Mouse (Mus musculus): Measurements from ENCODE around the gene Specc1. TPM values are rescaled to one million over a fixed set of nuclear protein-coding genes. Genes with fewer than 3 reads are reported as not detected.

Gene Specc1
- total and polyA plus RNA-seq, 3 experiments = 7.3 to 18.6 (median 15.5) TPM

DNA sequence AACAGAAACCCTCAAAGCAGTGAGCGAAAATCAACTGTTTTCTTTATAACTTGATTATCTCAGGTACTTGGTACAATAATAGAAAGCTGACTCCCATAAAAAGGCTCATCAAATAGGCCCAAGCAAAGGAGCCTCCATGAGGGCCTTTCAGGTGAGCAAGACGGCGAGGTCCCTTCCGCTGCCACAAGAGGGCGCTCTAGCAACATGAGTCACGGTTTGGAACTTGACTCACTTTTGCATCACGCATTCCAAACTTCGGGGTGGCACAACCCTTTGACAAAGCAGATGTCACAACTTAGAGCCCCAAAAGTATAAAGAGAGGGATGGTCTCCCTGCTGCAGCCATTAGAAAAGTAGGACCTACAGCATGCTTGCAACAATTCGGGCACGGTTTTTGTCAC is 5.9 kb upstream of the Specc1 start:
- peak; percentile 86 to 99 for TF ChIP-seq CTCF (conservative IDR thresholded peaks at IDR 0.05 in 1 of 2, IDR thresholded peaks at IDR 0.05 in 1 of 2; ENCODE audit: low read depth in 2 of 2, low read length in 2 of 2)
- peak; percentile 98 for TF ChIP-seq SMC3 (IDR thresholded peaks at IDR 0.05; ENCODE audit: low read depth, low read length)
- TF ChIP-seq PAX5 (IDR thresholded peaks at IDR 0.05; ENCODE audit: low read length) = no peak
- TF ChIP-seq MYC (IDR thresholded peaks at IDR 0.05; ENCODE audit: low read depth, low read length) = no peak; the same call in 1 of the 2 replicates
- TF ChIP-seq RAD21 (IDR thresholded peaks at IDR 0.05; ENCODE audit: low read depth, low read length) = peak; percentile 100
- TF ChIP-seq IRF4 (IDR thresholded peaks at IDR 0.05; ENCODE audit: low read depth, low read length) = peak; percentile 41; the same call in 1 of the 2 replicates
- peak; percentile 89 for TF ChIP-seq ZC3H11A (IDR thresholded peaks at IDR 0.05; ENCODE audit: low read depth, low read length)
- TF ChIP-seq MXI1 (IDR thresholded peaks at IDR 0.05; ENCODE audit: low read depth, low read length) = no peak
- no peak for TF ChIP-seq MEF2A (IDR thresholded peaks at IDR 0.05; ENCODE audit: borderline replicate concordance, low read depth, low read length)
- no peak for TF ChIP-seq JUN (IDR thresholded peaks at IDR 0.05; ENCODE audit: insufficient read depth, low read depth, low read length)
- dilution Hi-C loops (cut with MboI; ENCODE audit: extremely low pct_ligation_motif_present, extremely low pct_unique_long_range_greater_than_20kb, low sequenced_read_pairs) = no loop called here
- in situ Hi-C loops (cut with MboI; ENCODE audit: low pct_ligation_motif_present, low pct_unique_long_range_greater_than_20kb, low sequenced_read_pairs) = loop anchor here (5.0 kb wide), 3 partner anchors 97 to 332 kb away; partner anchors contain the start of genes Ttc19 and Zswim7

DNA sequence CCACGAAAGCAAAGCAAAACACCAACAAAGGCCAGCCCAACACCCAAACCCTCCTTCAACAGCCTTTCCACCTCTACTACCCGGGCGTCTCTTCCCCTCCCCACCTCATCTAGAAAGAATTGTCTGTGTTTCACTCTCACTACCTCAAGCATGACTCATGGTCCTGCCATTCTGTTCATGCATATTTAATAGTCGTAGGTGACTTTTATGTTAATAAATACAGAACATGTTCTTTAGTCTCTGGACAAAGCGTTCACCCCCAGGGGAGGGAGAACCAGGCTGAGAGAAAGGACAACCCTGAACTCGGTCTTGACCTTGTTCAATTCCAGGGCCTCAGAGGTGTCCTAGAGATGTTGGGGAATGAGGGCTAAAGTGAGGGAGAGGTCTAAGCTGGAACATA is 1.4 kb upstream of the Specc1 start:
- Histone ChIP-seq H3K9ac (ENCODE audit: insufficient read depth, low read depth) (no peak overlapping the region), H3K27ac (ENCODE audit: insufficient read depth, low read depth) (no peak overlapping the region), H3K4me3 (replicated peaks in 1 of 3; ENCODE audit: low read depth in 2 of 3, low read length in 2 of 3, poor library complexity in 1 of 3) (no peak overlapping the region), H3K4me1 (ENCODE audit: control insufficient read depth in 1 of 2, insufficient read depth in 2 of 2) (peaks cover 3 to 15% of the 10 kb centered on the region in 2 experiments; a peak in 3 of 4 replicates), H3K36me3 (replicated peaks in 1 of 2; ENCODE audit: control insufficient read depth in 1 of 2, insufficient read depth in 1 of 2, low read length in 1 of 2) (no peaks in the 10 kb centered on the region), H3K79me2 (replicated peaks; ENCODE audit: control insufficient read depth, extremely low read depth, insufficient read depth, poor library complexity, severe bottlenecking) (no peaks in the 10 kb centered on the region), H3K27me3 (replicated peaks) (no peaks in the 10 kb centered on the region), H3K4me2 (ENCODE audit: insufficient read depth, low read depth, poor library complexity, severe bottlenecking) (0 out of 2 replicates have a peak overlapping the region, but pooled peaks have one; percentile 21), H3K9me3 (replicated peaks; ENCODE audit: low read length) (peaks cover 14% of the 10 kb centered on the region)
- no peak for DNase-seq (ENCODE audit: extremely low read depth)
- TF ChIP-seq NRF1 (IDR thresholded peaks at IDR 0.05; ENCODE audit: low read depth, low read length) = no peak
- TF ChIP-seq MYC (IDR thresholded peaks at IDR 0.05; ENCODE audit: low read depth, low read length) = no peak
- TF ChIP-seq BHLHE40 (IDR thresholded peaks at IDR 0.05; ENCODE audit: low read depth, low read length) = 0 out of 2 replicates have a peak, but pooled peaks have one; percentile 14
- in situ Hi-C loops (cut with MboI; ENCODE audit: low pct_ligation_motif_present, low pct_unique_long_range_greater_than_20kb, low sequenced_read_pairs) = loop anchor here (5.0 kb wide), 1 partner anchor 42 kb away; no protein-coding TSS in a partner anchor
- dilution Hi-C loops (cut with MboI; ENCODE audit: extremely low pct_ligation_motif_present, extremely low pct_unique_long_range_greater_than_20kb, low sequenced_read_pairs) = no loop called here

More for the DNA sequence above, 5.9 kb upstream of the Specc1 start:
- Histone ChIP-seq H3K27me3 (replicated peaks) (no peaks in the 10 kb centered on the region), H3K27ac (ENCODE audit: insufficient read depth, low read depth) (no peak overlapping the region), H3K4me2 (ENCODE audit: insufficient read depth, low read depth, poor library complexity, severe bottlenecking) (no peak overlapping the region; the same call in 1 of the 2 replicates), H3K4me3 (replicated peaks in 1 of 3; ENCODE audit: low read depth in 2 of 3, low read length in 2 of 3, poor library complexity in 1 of 3) (no peak overlapping the region), H3K9me3 (replicated peaks; ENCODE audit: low read length) (no peaks in the 10 kb centered on the region), H3K79me2 (replicated peaks; ENCODE audit: control insufficient read depth, extremely low read depth, insufficient read depth, poor library complexity, severe bottlenecking) (no peaks in the 10 kb centered on the region), H3K36me3 (replicated peaks in 1 of 2; ENCODE audit: control insufficient read depth in 1 of 2, insufficient read depth in 1 of 2, low read length in 1 of 2) (no peaks in the 10 kb centered on the region), H3K9ac (ENCODE audit: insufficient read depth, low read depth) (no peak overlapping the region), H3K4me1 (ENCODE audit: control insufficient read depth in 1 of 2, insufficient read depth in 2 of 2) (peaks cover 0 to 17% of the 10 kb centered on the region in 2 experiments; a peak in 3 of 4 replicates)
- DNase-seq (ENCODE audit: extremely low read depth) = peak; percentile 87

DNA sequence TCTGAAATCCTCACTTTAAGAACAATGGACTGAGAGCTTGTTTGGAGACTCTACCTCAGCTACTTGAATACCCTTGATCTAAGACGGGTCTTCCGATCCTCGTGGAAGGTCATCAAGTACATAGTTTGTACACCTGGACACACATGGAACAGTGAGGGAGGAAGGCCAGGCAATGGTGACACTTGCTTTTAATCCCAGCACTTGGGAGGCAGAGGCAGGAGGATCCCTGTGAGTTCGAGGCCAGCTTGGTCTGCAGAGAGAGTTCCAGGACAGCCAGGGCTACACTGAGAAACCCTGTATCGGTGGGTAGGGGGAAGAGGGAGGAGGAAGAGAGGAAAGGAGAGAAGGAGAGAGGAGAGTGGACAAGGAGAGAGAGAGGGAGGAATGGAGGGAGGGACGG is 612 bp upstream of the Specc1 start:
- no peak for DNase-seq (ENCODE audit: extremely low read depth)
- TF ChIP-seq POLR2AphosphoS2 (IDR thresholded peaks at IDR 0.05; ENCODE audit: low read depth, low read length) = no peak
- no peak for TF ChIP-seq KAT2A (IDR thresholded peaks at IDR 0.05; ENCODE audit: insufficient replicate concordance, low read length)
- no peak for TF ChIP-seq ZC3H11A (IDR thresholded peaks at IDR 0.05; ENCODE audit: low read depth, low read length)
- no peak for TF ChIP-seq PAX5 (IDR thresholded peaks at IDR 0.05; ENCODE audit: low read length)
- TF ChIP-seq MAFK (IDR thresholded peaks at IDR 0.05; ENCODE audit: insufficient replicate concordance, low read length) = no peak
- no peak for TF ChIP-seq ZNF384 (IDR thresholded peaks at IDR 0.05; ENCODE audit: low read depth, low read length)
- no peak for TF ChIP-seq ELF1 (IDR thresholded peaks at IDR 0.05; ENCODE audit: low read depth, low read length)
- TF ChIP-seq ZMIZ1 (IDR thresholded peaks at IDR 0.05; ENCODE audit: low read depth, low read length) = no peak
- TF ChIP-seq MYC (IDR thresholded peaks at IDR 0.05; ENCODE audit: low read depth, low read length) = no peak
- no peak for TF ChIP-seq USF1 (IDR thresholded peaks at IDR 0.05; ENCODE audit: low read depth, low read length)
- TF ChIP-seq BHLHE40 (IDR thresholded peaks at IDR 0.05; ENCODE audit: low read depth, low read length) = no peak
- TF ChIP-seq MXI1 (IDR thresholded peaks at IDR 0.05; ENCODE audit: low read depth, low read length) = no peak
- TF ChIP-seq HCFC1 (IDR thresholded peaks at IDR 0.05; ENCODE audit: low read depth, low read length) = no peak
- H3K27me3 ChIP-seq (replicated peaks) = no peaks in the 10 kb centered on the region
- H3K36me3 ChIP-seq (replicated peaks in 1 of 2; ENCODE audit: control insufficient read depth in 1 of 2, insufficient read depth in 1 of 2, low read length in 1 of 2) = no peaks in the 10 kb centered on the region
- no peak overlapping the region for H3K4me3 ChIP-seq (replicated peaks in 1 of 3; ENCODE audit: low read depth in 2 of 3, low read length in 2 of 3, poor library complexity in 1 of 3)
- in situ Hi-C loops (cut with MboI; ENCODE audit: low pct_ligation_motif_present, low pct_unique_long_range_greater_than_20kb, low sequenced_read_pairs) (loop anchor here (5.0 kb wide), 1 partner anchor 41 kb away; no protein-coding TSS in a partner anchor), dilution Hi-C loops (cut with MboI; ENCODE audit: extremely low pct_ligation_motif_present, extremely low pct_unique_long_range_greater_than_20kb, low sequenced_read_pairs) (no loop called here)
- no peak overlapping the region for H3K4me2 ChIP-seq (ENCODE audit: insufficient read depth, low read depth, poor library complexity, severe bottlenecking)
- no peak overlapping the region for H3K27ac ChIP-seq (ENCODE audit: insufficient read depth, low read depth)
- H3K9me3 ChIP-seq (replicated peaks; ENCODE audit: low read length) = peaks cover 14% of the 10 kb centered on the region
- H3K9ac ChIP-seq (ENCODE audit: insufficient read depth, low read depth) = no peak overlapping the region
- H3K4me1 ChIP-seq (ENCODE audit: control insufficient read depth in 1 of 2, insufficient read depth in 2 of 2) = peaks cover 3 to 9% of the 10 kb centered on the region in 2 experiments; a peak in 3 of 4 replicates
- no peaks in the 10 kb centered on the region for H3K79me2 ChIP-seq (replicated peaks; ENCODE audit: control insufficient read depth, extremely low read depth, insufficient read depth, poor library complexity, severe bottlenecking)

Data from CH12.LX (cell line).